Mouse (Mus musculus) ES-E14 (cell line): ENCODE results near the gene Rasal1. TPM values are rescaled to one million over a fixed set of nuclear protein-coding genes. Genes with fewer than 3 reads are reported as not detected.

Experiments
- DNase-seq: peaks from one replicate; pipeline ENCODE4 v3.0.0-alpha.2; 2013; ENCODE audit warnings: low read depth, low spot score
- H3K27ac ChIP-seq: 2 replicates; pipeline ENCODE4 v1.5.1; 2012; ENCODE audit warnings: low read depth, mild to moderate bottlenecking, low read length, moderate library complexity, mixed read lengths; ENCODE audit not compliant: poor library complexity, insufficient read depth, severe bottlenecking
- H3K36me3 ChIP-seq: 2 replicates; pipeline ENCODE4 v1.6.1; 2012; ENCODE audit warnings: mild to moderate bottlenecking, low read length, moderate library complexity, mixed read lengths; ENCODE audit not compliant: control insufficient read depth, poor library complexity, insufficient read depth, severe bottlenecking
- H3K4me1 ChIP-seq, 2 experiments: fragments of 150-350 bp in 1 of 2; sonication (generic) in 1 of 2; 2 replicates each; pipeline ENCODE4 v1.6.1; 2012; ENCODE audit warnings: low read length in 2 of 2, mild to moderate bottlenecking in 1 of 2, mixed read lengths in 1 of 2; ENCODE audit not compliant: control insufficient read depth in 2 of 2, insufficient read depth in 2 of 2, poor library complexity in 1 of 2
- H3K4me3 ChIP-seq, 2 experiments: fragments of 150-350 bp in 1 of 2; sonication (generic) in 1 of 2; 2 replicates each; pipeline ENCODE4 v1.5.1; 2012; ENCODE audit warnings: low read length in 2 of 2, low read depth in 1 of 2, mild to moderate bottlenecking in 1 of 2, mixed read lengths in 1 of 2; ENCODE audit not compliant: insufficient read depth in 1 of 2, poor library complexity in 1 of 2, severe bottlenecking in 1 of 2
- H3K9ac ChIP-seq: 2 replicates; pipeline ENCODE4 v1.6.1; 2012; ENCODE audit warnings: low read depth, mild to moderate bottlenecking, low read length, mixed read lengths; ENCODE audit not compliant: poor library complexity, insufficient read depth, severe bottlenecking
- H3K9me3 ChIP-seq: fragments of 150-350 bp; sonication (generic); 2 replicates; pipeline ENCODE4 v1.6.1; 2012; ENCODE audit warnings: low read depth, mild to moderate bottlenecking, low read length; ENCODE audit not compliant: control insufficient read depth, insufficient read depth
- CHD2 ChIP-seq: IDR thresholded peaks from 2 replicates; pipeline ENCODE4 v1.6.1; 2014; ENCODE audit warnings: mild to moderate bottlenecking, low read depth, low read length, inconsistent platforms
- HCFC1 ChIP-seq: IDR thresholded peaks from 2 replicates; pipeline ENCODE4 v1.6.1; 2012; ENCODE audit warnings: low read length, inconsistent platforms, borderline replicate concordance; ENCODE audit not compliant: insufficient read depth
- MAFK ChIP-seq: IDR thresholded peaks from 2 replicates; pipeline ENCODE4 v1.6.1; 2014; ENCODE audit warnings: mild to moderate bottlenecking, low read depth, low read length, inconsistent platforms; ENCODE audit not compliant: insufficient read depth
- ZC3H11A ChIP-seq: IDR thresholded peaks from 2 replicates; pipeline ENCODE4 v1.6.1; 2012; ENCODE audit warnings: low read depth, mild to moderate bottlenecking, inconsistent platforms, low read length, borderline replicate concordance
- ZNF384 ChIP-seq: IDR thresholded peaks from 2 replicates; pipeline ENCODE4 v1.6.1; 2012; ENCODE audit warnings: low read depth, low read length, inconsistent platforms
- in situ Hi-C, 2 experiments: fragments of 600-800 bp; cut with MboI; formaldehyde crosslinking; loops; one replicate each; pipeline ENCODE4 v1.15.1; 2025; ENCODE audit warnings: low sequenced_read_pairs in 2 of 2, inconsistent platforms in 1 of 2; ENCODE audit not compliant: unreplicated experiment in 2 of 2
- total RNA-seq: library from RNA; depleted of rRNA; stranded (reverse); fragments of 300-350 nt; gene quantifications from 2 replicates; pipeline ENCODE4 v1.2.3, GENCODE M21; 2012; rRNA removed

Gene Rasal1
- total RNA-seq: 3.5 and 6.9 TPM in 2 replicates

- in situ Hi-C loops: no loop called here
- Histone ChIP-seq H3K9me3 (no peaks in the 10 kb centered on the region), H3K27ac (no peak within 1 kb of the TSS), H3K9ac (peak within 1 kb of the TSS; percentile 58), H3K4me3 (peak within 1 kb of the TSS; percentile 71 to 75), H3K4me1 (peaks cover 0 to 15% of the 10 kb centered on the region in 2 experiments; a peak in 1 of 4 replicates), H3K36me3 (no peaks in the 10 kb centered on the region)
- DNase-seq: peak; percentile 51
- TF ChIP-seq HCFC1 (no peak), MAFK (no peak), ZC3H11A (no peak), ZNF384 (no peak), CHD2 (no peak)
Observed at GRCm38 (mm10) chr5:120648569-120649373, at the start of gene Rasal1. Gene Rasal1, plus strand, starts transcription at chr5:120648812.

- no peak for DNase-seq
- in situ Hi-C loops: no loop called here
- H3K9ac ChIP-seq: no peak overlapping the region
- no peak overlapping the region for H3K4me3 ChIP-seq
- H3K27ac ChIP-seq: no peak overlapping the region
- peaks cover 3% of the 10 kb centered on the region; the same call in 1 of the 2 replicates for H3K36me3 ChIP-seq
- H3K9me3 ChIP-seq: no peaks in the 10 kb centered on the region
- no peak for TF ChIP-seq CHD2
- peaks cover 6 to 13% of the 10 kb centered on the region in 2 experiments; a peak in 3 of 4 replicates for H3K4me1 ChIP-seq
Observed at GRCm38 (mm10) chr5:120599625-120600024, 49.0 kb upstream of the Rasal1 start.

GRCm38 (mm10) chr5:120600946-120601668, 47.5 kb upstream of the Rasal1 start:
- no peaks in the 10 kb centered on the region for H3K9me3 ChIP-seq
- in situ Hi-C loops: no loop called here
- no peak for DNase-seq
- H3K36me3 ChIP-seq: peaks cover 3% of the 10 kb centered on the region; the same call in 1 of the 2 replicates
- TF ChIP-seq HCFC1 (no peak), MAFK (no peak), ZNF384 (no peak), ZC3H11A (no peak), CHD2 (no peak)
- H3K27ac ChIP-seq: no peak overlapping the region
- H3K4me1 ChIP-seq: peaks cover 6 to 16% of the 10 kb centered on the region in 2 experiments; a peak in 3 of 4 replicates
- H3K4me3 ChIP-seq: no peak overlapping the region
- no peak overlapping the region for H3K9ac ChIP-seq

- H3K4me3 ChIP-seq: no peak overlapping the region
- DNase-seq: no peak
- no peak overlapping the region for H3K9ac ChIP-seq
- in situ Hi-C loops: no loop called here
- H3K27ac ChIP-seq: no peak overlapping the region
- peaks cover 6 to 16% of the 10 kb centered on the region in 2 experiments; a peak in 3 of 4 replicates for H3K4me1 ChIP-seq
- TF ChIP-seq MAFK: no peak
- no peak for TF ChIP-seq ZNF384
- no peak for TF ChIP-seq CHD2
- no peak for TF ChIP-seq HCFC1
- TF ChIP-seq ZC3H11A: no peak
- H3K36me3 ChIP-seq: peaks cover 3% of the 10 kb centered on the region; the same call in 1 of the 2 replicates
- no peaks in the 10 kb centered on the region for H3K9me3 ChIP-seq
Observed at GRCm38 (mm10) chr5:120602210-120602609, 46.4 kb upstream of the Rasal1 start.
